Mouse (Mus musculus) bone marrow macrophage, adult 2 months (primary cell): ENCODE measurements around the gene Ctbs.

Experiments
- CTCF ChIP-seq: IDR thresholded peaks from 2 replicates; pipeline ENCODE4 v1.5.1; 2012; ENCODE audit warnings: low read depth, mild to moderate bottlenecking, low read length, moderate library complexity
- POLR2A ChIP-seq: IDR thresholded peaks from 2 replicates; pipeline ENCODE4 v1.6.1; 2012; ENCODE audit warnings: mild to moderate bottlenecking, low read depth, low read length, borderline replicate concordance

DNA sequence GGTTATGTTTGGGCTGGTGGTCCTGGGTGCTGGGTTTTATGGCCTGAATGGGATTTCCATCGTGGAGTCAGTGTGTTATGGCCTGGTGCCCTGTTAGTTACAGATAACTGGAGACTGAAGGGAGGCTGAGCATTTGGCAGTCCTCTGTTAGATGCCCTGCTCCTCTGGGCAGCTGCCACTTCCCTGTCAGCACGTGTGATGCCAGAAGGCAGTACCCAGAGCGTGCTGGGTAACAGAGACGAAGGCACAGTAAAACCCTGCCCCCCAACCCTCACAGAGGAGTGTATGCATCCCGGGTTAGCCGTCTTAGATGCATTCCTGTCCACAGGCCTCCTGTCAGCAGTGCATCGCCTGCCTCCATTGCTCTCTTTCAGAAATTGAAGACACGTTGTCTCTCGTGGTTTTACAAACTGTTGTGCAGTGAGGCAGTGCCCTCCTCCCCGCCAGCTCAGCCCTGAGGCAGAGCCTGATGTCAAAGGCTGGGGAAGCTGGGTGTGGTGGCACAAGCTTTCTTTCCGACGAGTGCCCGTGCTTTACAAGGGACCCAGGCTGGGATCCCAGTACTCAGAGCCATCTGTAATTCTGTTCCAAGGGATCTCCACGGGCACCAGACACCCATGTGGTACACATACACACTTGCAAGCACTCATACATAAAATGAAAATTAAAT, 15.8 kb upstream of the Ctbs start:
- TF ChIP-seq CTCF (no peak), POLR2A (no peak)
